Mouse (Mus musculus): Measurements from ENCODE around the gene Mrps2.
A peak's percentile ranks its signal among the peaks of the same experiment; 100 is the strongest.
"Not testable (repeated sequence)": the region's sequence is repeated elsewhere in the genome, so short reads cannot be mapped to it uniquely, and the experiment has no call there.

The Mrps2 gene

GRCm38 (mm10) chr2:28477993-28478392 lies 10.1 kb downstream of the Mrps2 start:
- DNase-seq = not testable (repeated sequence)

DNA sequence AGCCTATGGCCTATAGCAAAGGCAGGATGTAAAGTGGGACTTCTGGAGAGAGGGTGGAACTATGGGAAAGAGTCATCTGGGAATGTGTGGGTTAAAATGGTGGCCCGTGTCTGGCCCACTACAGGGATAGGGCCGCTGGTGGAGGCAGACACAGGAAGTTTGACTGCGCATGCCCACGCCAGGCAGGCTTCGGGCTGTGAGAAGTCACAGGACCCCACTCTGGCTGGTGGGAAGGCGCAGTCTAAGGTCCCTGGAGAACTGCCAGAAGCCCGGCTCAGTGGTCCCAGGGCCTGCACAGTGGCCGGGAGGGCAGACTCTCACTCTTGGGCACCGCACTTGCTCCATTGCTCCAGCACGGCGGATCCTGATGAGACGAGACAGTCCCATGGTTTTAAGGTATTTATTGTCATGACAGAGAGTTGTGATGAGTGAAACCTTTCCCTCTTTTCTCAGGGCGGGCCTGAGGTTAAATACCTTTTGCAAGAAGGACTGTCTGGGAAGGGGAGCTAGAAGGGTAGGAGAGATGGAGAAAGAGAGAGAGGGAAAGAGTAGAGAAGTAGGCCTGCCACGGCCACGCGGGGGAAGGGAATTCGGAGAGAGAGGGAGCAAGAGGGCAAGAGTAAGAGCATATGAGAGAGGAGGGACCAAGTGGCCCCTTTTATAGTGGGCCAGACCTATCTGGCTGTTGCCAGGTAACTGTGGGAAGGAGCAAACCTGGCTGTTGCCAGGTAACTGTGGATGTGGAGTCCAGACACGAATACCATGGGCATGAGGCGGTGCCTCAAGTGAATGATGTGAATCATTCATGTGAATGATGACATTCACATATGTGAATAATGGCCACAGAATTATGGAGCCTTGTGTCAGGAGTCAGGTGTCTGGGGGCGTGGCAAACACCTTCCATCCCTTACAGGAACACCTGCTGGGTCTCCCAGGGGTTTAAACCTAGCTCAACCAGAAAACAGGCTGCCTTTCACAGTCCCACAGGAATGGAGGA lies 11.6 kb downstream of the Mrps2 start:
- no peak for DNase-seq

DNA sequence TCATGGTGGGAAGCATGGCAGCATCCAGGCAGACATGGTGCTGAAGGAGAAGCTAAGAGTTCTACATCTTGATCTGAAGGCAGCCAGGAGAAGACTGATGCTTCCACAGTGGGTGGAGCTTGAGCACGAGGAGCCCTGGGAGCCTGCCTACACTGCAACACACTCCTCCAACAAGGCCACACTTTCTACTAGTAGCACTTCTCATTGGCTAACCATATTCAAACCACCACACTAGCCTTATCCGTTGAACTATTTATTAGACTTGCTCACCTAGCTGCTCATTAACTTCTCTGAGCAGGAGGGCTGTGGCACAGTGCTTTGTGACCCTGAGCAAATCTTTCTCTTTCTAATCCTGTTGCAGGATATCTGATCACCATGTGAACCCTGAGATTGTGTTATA lies 16.0 kb downstream of the Mrps2 start:
- DNase-seq = no peak

DNA sequence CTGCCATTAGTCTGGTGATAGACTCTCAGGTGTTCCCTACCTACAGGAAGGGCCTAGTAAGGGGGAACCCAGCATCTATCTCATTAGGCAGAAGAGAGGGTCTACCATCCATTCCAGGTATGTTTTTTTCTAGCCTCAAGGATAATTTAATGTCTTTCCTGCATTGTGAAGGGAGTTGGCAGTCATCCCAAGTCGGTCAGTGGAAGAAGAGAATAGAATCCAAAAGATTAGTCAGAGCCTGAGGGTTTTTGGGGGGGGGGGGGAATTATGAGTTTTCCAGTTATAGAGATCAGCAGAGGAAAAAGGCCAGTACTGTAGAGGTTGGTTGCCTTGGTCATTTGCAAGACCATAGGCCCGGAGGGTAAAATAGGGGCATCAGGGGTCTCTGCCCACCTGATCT lies 26.7 kb downstream of the Mrps2 start:
- no peak for DNase-seq

DNA sequence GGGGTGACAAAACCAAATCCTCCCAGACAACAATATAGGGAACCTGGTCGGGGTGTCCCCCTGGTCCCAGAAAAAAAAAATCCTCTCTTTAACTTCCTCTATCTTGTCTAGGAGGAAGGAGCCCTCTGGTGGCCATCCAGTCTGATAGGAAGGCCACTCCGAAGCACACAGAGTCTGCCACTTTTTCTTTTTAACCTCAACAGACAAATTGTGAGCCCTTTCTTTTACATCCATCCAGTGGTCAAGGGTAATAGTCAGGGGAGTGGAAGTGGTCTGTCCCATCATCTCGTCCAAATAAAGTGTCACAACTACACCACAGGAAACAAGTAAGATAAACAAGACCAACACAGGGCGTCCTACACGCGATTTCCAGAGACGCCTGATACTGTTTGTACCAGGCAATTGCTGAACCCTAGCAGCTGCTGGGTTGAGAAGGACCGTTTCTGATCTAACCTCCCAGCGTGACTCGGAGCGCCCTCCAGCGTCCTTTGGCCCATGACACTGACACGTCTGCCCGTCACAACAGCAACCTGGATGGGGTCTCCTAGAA lies 27.4 kb downstream of the Mrps2 start:
- peak; percentile 56 to 57 for DNase-seq

GRCm38 (mm10) chr2:28495801-28496595 lies 28.1 kb downstream of the Mrps2 start:
- DNase-seq = no peak

- DNase-seq = no peak
Observed at GRCm38 (mm10) chr2:28496671-28497070, 28.8 kb downstream of the Mrps2 start, which contains the start of gene Gbgt1. Gene Gbgt1 (plus strand): TSS chr2:28496891.

- DNase-seq = no peak
Observed at GRCm38 (mm10) chr2:28497561-28497960, 29.7 kb downstream of the Mrps2 start.

GRCm38 (mm10) chr2:28498431-28498830 lies 30.6 kb downstream of the Mrps2 start:
- DNase-seq = no peak

DNA sequence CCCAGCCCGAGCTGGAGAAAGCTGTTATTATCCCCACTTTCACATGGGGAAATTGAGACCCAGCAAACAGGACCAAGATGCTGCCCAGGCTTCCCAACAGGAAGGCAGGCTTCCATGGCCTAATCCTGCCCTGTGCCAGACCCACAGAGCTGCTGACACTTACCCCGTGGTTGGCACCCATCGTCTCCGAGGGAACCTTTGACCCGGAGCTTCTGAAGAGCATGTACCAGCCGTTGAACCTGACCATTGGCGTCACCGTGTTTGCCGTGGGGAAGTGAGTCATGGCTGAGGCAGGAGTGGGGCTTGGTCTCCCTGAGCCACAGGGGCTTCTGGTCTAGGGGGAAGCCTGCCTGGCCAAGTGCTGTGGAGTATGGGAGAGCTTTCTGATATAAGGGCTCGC lies 35.1 kb downstream of the Mrps2 start:
- DNase-seq = no peak

DNA sequence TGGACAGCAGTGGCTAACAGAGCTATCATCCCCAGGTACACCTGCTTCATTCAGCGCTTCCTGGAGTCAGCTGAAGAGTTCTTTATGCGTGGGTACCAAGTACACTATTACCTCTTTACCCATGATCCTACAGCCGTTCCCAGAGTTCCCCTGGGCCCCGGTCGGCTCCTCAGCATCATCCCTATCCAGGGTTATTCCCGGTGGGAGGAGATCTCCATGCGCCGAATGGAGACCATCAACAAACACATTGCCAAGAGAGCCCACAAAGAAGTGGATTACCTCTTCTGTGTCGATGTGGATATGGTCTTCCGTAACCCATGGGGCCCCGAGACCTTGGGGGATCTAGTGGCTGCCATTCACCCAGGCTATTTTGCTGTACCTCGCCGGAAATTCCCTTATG lies 36.8 kb downstream of the Mrps2 start:
- DNase-seq = no peak

DNA sequence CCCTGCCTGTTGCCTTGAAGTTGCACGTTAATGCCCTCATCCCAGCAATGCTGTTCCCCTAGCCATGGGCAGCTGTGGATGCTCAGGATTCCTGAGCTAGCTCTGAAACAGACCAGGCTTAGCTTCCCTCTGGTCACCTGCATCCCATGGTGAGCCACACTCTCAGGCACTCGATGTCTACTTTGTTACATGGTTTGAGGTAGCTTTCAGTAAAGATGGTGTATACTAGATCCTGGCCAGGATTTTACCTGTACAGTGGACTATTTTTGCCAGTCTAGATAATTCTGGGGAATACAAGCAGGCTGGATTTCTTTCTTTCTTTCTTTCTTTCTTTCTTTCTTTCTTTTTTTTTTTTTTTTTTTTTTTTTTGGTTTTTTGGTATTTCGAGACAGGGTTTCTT lies 37.9 kb downstream of the Mrps2 start, which contains the start of gene Gm10134:
TSS of gene Gm10134 (plus strand) at position 301 of the 400 bp plus-strand sequence.
- DNase-seq = no peak

DNA sequence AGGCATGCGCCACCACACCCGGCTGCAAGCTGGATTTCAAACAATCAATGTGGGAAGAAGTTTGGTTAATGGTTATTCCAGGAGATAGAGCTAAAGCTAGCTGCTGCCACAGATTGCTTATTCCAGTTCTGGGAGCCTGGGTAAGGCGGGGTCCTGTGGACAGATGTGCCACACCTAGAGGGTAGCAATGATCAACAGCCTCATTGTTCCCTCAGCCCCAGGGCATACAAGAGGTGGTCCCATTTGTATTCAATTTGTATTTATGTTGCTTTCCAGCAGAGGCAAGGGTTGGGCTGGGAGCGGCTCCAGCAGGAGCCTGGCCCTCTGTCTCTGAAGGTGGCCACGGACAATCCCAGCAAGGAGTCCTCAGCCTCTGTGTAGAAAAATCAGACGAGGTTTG lies 38.4 kb downstream of the Mrps2 start:
- no peak for DNase-seq

- peak in 1 of 2 experiments; percentile 5 for DNase-seq
Observed at GRCm38 (mm10) chr2:28511600-28511999, 43.7 kb downstream of the Mrps2 start.

DNA sequence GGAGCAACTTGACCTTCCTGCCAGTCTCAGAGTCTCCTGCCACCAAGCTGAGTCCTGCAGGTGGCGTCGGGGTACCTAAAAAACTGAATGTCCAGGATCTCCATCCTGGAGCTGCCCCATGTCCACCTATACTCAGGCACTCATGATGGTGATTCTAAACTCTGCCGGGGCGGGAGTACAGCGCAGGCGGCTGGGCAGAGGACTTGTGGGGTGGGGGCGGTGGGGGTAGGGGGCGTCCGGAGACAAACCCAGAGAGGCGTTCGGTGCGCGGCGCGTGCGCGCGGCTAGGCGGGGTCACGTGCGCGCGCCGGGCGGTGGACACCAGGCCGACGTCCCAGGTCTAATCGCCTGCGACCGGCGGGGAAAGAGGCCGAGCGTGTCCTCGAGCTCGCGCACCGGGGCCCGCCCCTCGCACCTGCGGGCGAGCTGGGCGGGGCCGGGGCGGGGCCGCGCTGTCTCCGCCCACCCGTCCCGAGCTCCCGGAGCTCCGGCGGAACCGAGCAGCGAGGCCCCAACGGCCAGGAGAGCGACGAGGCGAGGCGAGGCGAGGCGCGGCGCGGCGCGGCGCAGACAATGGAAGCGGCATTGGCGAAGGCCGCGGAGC lies 45.0 kb downstream of the Mrps2 start, which contains the start of gene Ralgds:
TSS of gene Ralgds (plus strand) at position 328 of the 604 bp plus-strand sequence.
- peak; percentile 88 to 91 for DNase-seq

- DNase-seq = peak; percentile 71 to 73
Observed at GRCm38 (mm10) chr2:28513431-28514370, 45.8 kb downstream of the Mrps2 start.

DNA sequence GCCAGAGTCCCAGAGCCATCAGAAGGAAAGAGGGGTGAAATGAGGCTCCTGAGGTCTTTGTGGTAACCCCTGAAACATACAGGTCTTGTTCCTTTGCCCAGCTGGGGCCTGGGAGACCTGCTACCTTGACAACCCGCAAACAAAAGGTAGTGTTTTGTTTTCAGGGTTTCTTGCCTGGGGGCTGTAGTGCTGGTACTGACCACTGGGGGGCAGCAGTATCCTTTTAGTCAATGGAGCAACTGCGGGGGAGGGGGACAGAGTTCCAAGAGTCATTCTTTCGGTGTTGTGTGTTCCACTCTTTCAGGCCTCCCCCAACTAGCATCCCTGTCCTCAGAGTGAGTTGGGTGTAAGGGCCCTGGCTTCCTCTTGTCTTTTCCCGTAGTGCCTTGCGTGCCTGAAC lies 46.6 kb downstream of the Mrps2 start:
- DNase-seq = peak; percentile 96 to 98

DNA sequence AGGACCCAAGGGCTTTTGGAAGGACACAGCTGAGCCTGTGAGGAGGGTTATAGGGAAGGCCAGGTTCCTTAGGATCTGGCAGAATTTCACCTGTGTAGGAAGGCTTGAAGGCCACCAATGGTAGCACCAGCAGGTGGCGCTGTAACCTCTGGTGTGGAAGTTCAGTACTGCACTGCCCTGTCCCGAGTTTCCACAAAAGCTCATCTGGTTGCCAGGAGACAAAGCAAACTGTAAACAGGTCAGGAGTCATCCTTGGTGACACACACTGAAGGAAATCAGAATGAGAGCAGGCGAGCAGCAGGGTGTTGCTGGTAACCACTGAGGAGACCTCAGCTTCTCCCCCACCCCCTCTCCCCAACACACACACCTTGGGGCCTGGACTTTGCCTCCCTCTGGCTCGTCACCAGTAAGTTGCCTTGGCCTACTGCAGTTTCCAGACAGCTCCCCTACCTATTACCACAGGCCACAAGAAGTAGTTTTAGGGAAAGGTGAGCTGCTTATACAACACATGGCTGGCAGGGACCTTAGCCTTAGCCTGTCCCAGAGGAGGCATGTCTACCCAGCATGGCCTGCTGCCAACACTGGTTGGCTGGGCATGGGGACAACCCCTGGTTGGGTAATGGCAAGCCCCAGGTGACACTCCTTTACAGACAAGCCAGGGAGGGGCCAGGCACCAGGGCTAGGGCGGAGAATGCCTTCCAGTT lies 49.5 kb downstream of the Mrps2 start:
- DNase-seq = peak; percentile 85 to 91

DNA sequence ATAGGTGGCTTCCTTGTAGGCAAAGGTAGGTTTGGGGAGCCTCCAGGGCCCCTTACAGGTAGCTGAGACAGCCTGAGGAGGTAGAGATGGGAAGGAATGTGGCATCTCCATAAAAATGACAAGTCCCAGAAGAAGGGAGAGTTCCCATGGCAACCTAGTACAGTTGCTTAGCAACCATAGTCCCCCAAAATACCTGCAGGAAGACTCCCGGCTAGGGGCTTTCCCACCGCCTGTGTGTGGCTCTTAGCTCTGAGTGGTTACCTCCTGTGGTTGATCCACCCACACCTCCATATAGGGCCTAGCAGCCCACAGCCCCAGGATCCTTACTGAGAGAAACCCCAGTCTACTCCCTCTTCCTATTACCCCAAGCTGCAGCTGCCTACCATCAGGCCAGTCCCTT lies 50.4 kb downstream of the Mrps2 start:
- peak in 1 of 2 experiments; percentile 11 for DNase-seq

DNA sequence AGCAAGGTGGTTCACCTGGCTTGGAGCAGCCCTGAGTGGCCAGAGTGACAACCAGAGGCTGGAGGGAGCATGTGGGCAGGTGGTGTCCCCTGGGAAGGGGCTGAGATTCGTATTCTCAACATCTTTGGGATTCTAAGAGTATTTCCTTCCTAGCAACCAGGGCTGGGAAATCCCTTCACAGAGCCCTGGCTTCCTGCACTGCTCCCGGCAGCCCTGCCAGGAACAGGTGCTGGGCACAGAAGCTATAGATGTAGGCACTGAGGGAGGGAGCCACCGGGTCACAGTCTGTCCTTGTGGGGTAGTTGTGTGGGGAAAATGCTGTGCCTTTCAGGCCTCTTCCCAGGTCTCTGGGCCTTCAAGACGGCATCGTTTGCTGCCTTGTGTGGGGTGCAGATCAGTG lies 52.7 kb downstream of the Mrps2 start:
- DNase-seq = peak; percentile 59 to 67
